Mouse (Mus musculus) MEL (cell line): ENCODE data around the gene Lexm. TPM values are rescaled to one million over a fixed set of nuclear protein-coding genes. Genes with fewer than 3 reads are reported as not detected.
A peak's percentile ranks its signal among the peaks of the same experiment; 100 is the strongest.

Source experiments
- DNase-seq: peaks from one replicate; pipeline ENCODE4 v3.0.0; 2011; ENCODE audit warnings: low read depth, low spot score
- H3K27ac ChIP-seq: 2 replicates; pipeline ENCODE4 v1.5.1; 2012; ENCODE audit warnings: low read depth, mild to moderate bottlenecking, control low read depth, low read length, moderate library complexity; ENCODE audit not compliant: control insufficient read depth
- H3K27me3 ChIP-seq, 2 experiments: fragments of 150-350 bp in 1 of 2; sonication (generic) in 1 of 2; 2 replicates each; pipeline ENCODE4 v1.6.1; 2012; ENCODE audit warnings: low read length in 2 of 2, mild to moderate bottlenecking in 2 of 2, improper control_type of control experiment in 1 of 2, moderate library complexity in 1 of 2; ENCODE audit not compliant: insufficient read depth in 2 of 2, control insufficient read depth in 1 of 2
- H3K36me3 ChIP-seq, 2 experiments: 2 replicates each; pipeline ENCODE4 v1.6.1; 2012 to 2014; ENCODE audit warnings: low read length in 2 of 2, improper control_type of control experiment in 1 of 2, inconsistent platforms in 1 of 2, mild to moderate bottlenecking in 1 of 2; ENCODE audit not compliant: insufficient read depth in 2 of 2, control insufficient read depth in 1 of 2
- H3K4me1 ChIP-seq, 2 experiments: fragments of 150-350 bp in 1 of 2; sonication (generic) in 1 of 2; 2 replicates each; pipeline ENCODE4 v1.6.1; 2012; ENCODE audit warnings: low read length in 2 of 2, improper control_type of control experiment in 1 of 2, mild to moderate bottlenecking in 1 of 2; ENCODE audit not compliant: insufficient read depth in 2 of 2, control insufficient read depth in 1 of 2
- H3K4me3 ChIP-seq, 2 experiments: fragments of 150-350 bp in 1 of 2; sonication (generic) in 1 of 2; 2 replicates each; pipeline ENCODE4 v1.5.1; 2012; ENCODE audit warnings: low read depth in 2 of 2, low read length in 2 of 2, mild to moderate bottlenecking in 2 of 2, moderate library complexity in 2 of 2, control low read depth in 1 of 2, improper control_type of control experiment in 1 of 2; ENCODE audit not compliant: control insufficient read depth in 1 of 2, insufficient read depth in 1 of 2
- H3K79me2 ChIP-seq: 2 replicates; pipeline ENCODE4 v1.6.1; 2012; ENCODE audit warnings: mild to moderate bottlenecking, low read length, moderate library complexity; ENCODE audit not compliant: control insufficient read depth, poor library complexity, insufficient read depth
- H3K9ac ChIP-seq: 2 replicates; pipeline ENCODE4 v1.6.1; 2012; ENCODE audit warnings: low read depth, mild to moderate bottlenecking, control low read depth, low read length, moderate library complexity; ENCODE audit not compliant: control insufficient read depth, poor library complexity, severe bottlenecking
- H3K9me3 ChIP-seq: fragments of 150-350 bp; sonication (generic); replicated peaks from 2 replicates; pipeline ENCODE4 v1.6.1; 2012; ENCODE audit warnings: mild to moderate bottlenecking, low read length, improper control_type of control experiment, moderate library complexity; ENCODE audit not compliant: insufficient read depth
- CHD1 ChIP-seq: IDR thresholded peaks from 2 replicates; pipeline ENCODE4 v1.6.1; 2012; ENCODE audit warnings: low read depth, mild to moderate bottlenecking, inconsistent platforms, low read length, improper control_type of control experiment
- CHD2 ChIP-seq: IDR thresholded peaks from 2 replicates; pipeline ENCODE4 v1.6.1; 2011; ENCODE audit warnings: low read length, improper control_type of control experiment
- E2F4 ChIP-seq: IDR thresholded peaks from 2 replicates; pipeline ENCODE4 v1.6.1; 2011; ENCODE audit warnings: low read depth, low read length, improper control_type of control experiment, borderline replicate concordance
- ELF1 ChIP-seq: IDR thresholded peaks from 2 replicates; pipeline ENCODE4 v1.6.1; 2014; ENCODE audit warnings: low read depth, mild to moderate bottlenecking, inconsistent platforms, low read length, improper control_type of control experiment, moderate library complexity
- ETS1 ChIP-seq: IDR thresholded peaks from 2 replicates; pipeline ENCODE4 v1.6.1; 2012; ENCODE audit warnings: low read depth, mild to moderate bottlenecking, inconsistent platforms, low read length, improper control_type of control experiment, moderate library complexity
- GABPA ChIP-seq: IDR thresholded peaks from 2 replicates; pipeline ENCODE4 v1.6.1; 2012; ENCODE audit warnings: low read depth, mild to moderate bottlenecking, inconsistent platforms, low read length, improper control_type of control experiment, moderate library complexity
- GATA1 ChIP-seq: IDR thresholded peaks from 2 replicates; pipeline ENCODE4 v1.6.1; 2011; ENCODE audit warnings: low read depth, low read length, improper control_type of control experiment
- HCFC1 ChIP-seq: IDR thresholded peaks from 2 replicates; pipeline ENCODE4 v1.6.1; 2012; ENCODE audit warnings: low read depth, mild to moderate bottlenecking, inconsistent platforms, low read length, improper control_type of control experiment, moderate library complexity
- KAT2A ChIP-seq: conservative IDR thresholded peaks from 2 replicates; pipeline ENCODE4 v1.6.1; 2012; ENCODE audit warnings: low read depth, low read length, improper control_type of control experiment, inconsistent platforms
- MAFK ChIP-seq: IDR thresholded peaks from 2 replicates; pipeline ENCODE4 v1.6.1; 2011; ENCODE audit warnings: low read depth, mild to moderate bottlenecking, low read length, improper control_type of control experiment, borderline replicate concordance
- MAX ChIP-seq: IDR thresholded peaks from 2 replicates; pipeline ENCODE4 v1.6.1; 2011; ENCODE audit warnings: low read length, improper control_type of control experiment
- MAZ ChIP-seq: IDR thresholded peaks from 2 replicates; pipeline ENCODE4 v1.6.1; 2012; ENCODE audit warnings: low read depth, mild to moderate bottlenecking, inconsistent platforms, low read length, improper control_type of control experiment
- MEF2A ChIP-seq: IDR thresholded peaks from 2 replicates; pipeline ENCODE4 v1.6.1; 2014; ENCODE audit warnings: low read depth, mild to moderate bottlenecking, inconsistent platforms, low read length, improper control_type of control experiment; ENCODE audit not compliant: poor library complexity, insufficient replicate concordance, severe bottlenecking; ENCODE audit errors: extremely low read depth
- NELFE ChIP-seq: IDR thresholded peaks from 2 replicates; pipeline ENCODE4 v1.6.1; 2011; ENCODE audit warnings: low read depth, low read length, improper control_type of control experiment
- NRF1 ChIP-seq: IDR thresholded peaks from 2 replicates; pipeline ENCODE4 v1.6.1; 2014; ENCODE audit warnings: low read depth, mild to moderate bottlenecking, inconsistent platforms, low read length, improper control_type of control experiment, moderate library complexity; ENCODE audit not compliant: poor library complexity, insufficient read depth, severe bottlenecking
- POLR2A ChIP-seq, 2 experiments: IDR thresholded peaks; 2 replicates each; pipeline ENCODE4 v1.6.1; 2011 to 2012; ENCODE audit warnings: low read length in 2 of 2, mild to moderate bottlenecking in 2 of 2, control low read depth in 1 of 2, improper control_type of control experiment in 1 of 2, low read depth in 1 of 2, moderate library complexity in 1 of 2; ENCODE audit not compliant: control insufficient read depth in 1 of 2, insufficient read depth in 1 of 2, poor library complexity in 1 of 2
- POLR2AphosphoS2 ChIP-seq: IDR thresholded peaks from 2 replicates; pipeline ENCODE4 v1.6.1; 2011; ENCODE audit warnings: low read length, improper control_type of control experiment
- RAD21 ChIP-seq: IDR thresholded peaks from 2 replicates; pipeline ENCODE4 v1.6.1; 2011; ENCODE audit warnings: mild to moderate bottlenecking, low read depth, low read length, improper control_type of control experiment
- SMC3 ChIP-seq: IDR thresholded peaks from 2 replicates; pipeline ENCODE4 v1.6.1; 2011; ENCODE audit warnings: low read depth, low read length, improper control_type of control experiment
- TBP ChIP-seq: IDR thresholded peaks from 2 replicates; pipeline ENCODE4 v1.8.0; 2011; ENCODE audit warnings: low read depth, low read length, improper control_type of control experiment
- UBTF ChIP-seq: IDR thresholded peaks from 2 replicates; pipeline ENCODE4 v1.6.1; 2012; ENCODE audit warnings: low read depth, mild to moderate bottlenecking, inconsistent platforms, low read length, improper control_type of control experiment, moderate library complexity, borderline replicate concordance; ENCODE audit not compliant: insufficient read depth
- USF1 ChIP-seq: IDR thresholded peaks from 2 replicates; pipeline ENCODE4 v1.6.1; 2014; ENCODE audit warnings: low read depth, mild to moderate bottlenecking, inconsistent platforms, low read length, improper control_type of control experiment, moderate library complexity
- USF2 ChIP-seq, 2 experiments: IDR thresholded peaks; 2 replicates each; pipeline ENCODE4 v1.6.1; 2011 to 2012; ENCODE audit warnings: improper control_type of control experiment in 2 of 2, low read length in 2 of 2, borderline replicate concordance in 1 of 2, inconsistent platforms in 1 of 2, low read depth in 1 of 2, mild to moderate bottlenecking in 1 of 2; ENCODE audit not compliant: insufficient read depth in 1 of 2
- ZC3H11A ChIP-seq: IDR thresholded peaks from 2 replicates; pipeline ENCODE4 v1.6.1; 2012; ENCODE audit warnings: low read depth, mild to moderate bottlenecking, inconsistent platforms, low read length, improper control_type of control experiment
- ZMIZ1 ChIP-seq: IDR thresholded peaks from 2 replicates; pipeline ENCODE4 v1.6.1; 2012; ENCODE audit warnings: low read depth, mild to moderate bottlenecking, inconsistent platforms, low read length, improper control_type of control experiment, moderate library complexity
- ZNF384 ChIP-seq: IDR thresholded peaks from 2 replicates; pipeline ENCODE4 v1.6.1; 2012; ENCODE audit warnings: low read depth, mild to moderate bottlenecking, inconsistent platforms, low read length, improper control_type of control experiment
- polyA plus RNA-seq, 2 experiments: library from polyadenylated mRNA; stranded (reverse) in 1 of 2; unstranded in 1 of 2; fragments of >175 nt in 1 of 2; fragments of >200 nt in 1 of 2; gene quantifications; 2 replicates each; pipeline versions ENCODE4 v1.2.1 to v1.2.4; 2012; ENCODE audit warnings: low replicate concordance in 2 of 2, low read depth in 1 of 2; ENCODE audit not compliant: insufficient read length in 2 of 2, insufficient read depth in 1 of 2, missing spikeins in 1 of 2
- total RNA-seq: library from RNA; depleted of rRNA; stranded (reverse); fragments of 300-350 nt; gene quantifications from 2 replicates; pipeline ENCODE4 v1.2.3, GENCODE M21; 2012

Lexm gene
- total and polyA plus RNA-seq, 3 experiments: 6.1 to 17.5 TPM; not detected in 1

GRCm38 (mm10) chr4:106615637-106616036, 1.4 kb downstream of the Lexm start (continued):
- 0 out of 2 replicates have a peak, but pooled peaks have one; percentile 3 for TF ChIP-seq MAZ

DNA sequence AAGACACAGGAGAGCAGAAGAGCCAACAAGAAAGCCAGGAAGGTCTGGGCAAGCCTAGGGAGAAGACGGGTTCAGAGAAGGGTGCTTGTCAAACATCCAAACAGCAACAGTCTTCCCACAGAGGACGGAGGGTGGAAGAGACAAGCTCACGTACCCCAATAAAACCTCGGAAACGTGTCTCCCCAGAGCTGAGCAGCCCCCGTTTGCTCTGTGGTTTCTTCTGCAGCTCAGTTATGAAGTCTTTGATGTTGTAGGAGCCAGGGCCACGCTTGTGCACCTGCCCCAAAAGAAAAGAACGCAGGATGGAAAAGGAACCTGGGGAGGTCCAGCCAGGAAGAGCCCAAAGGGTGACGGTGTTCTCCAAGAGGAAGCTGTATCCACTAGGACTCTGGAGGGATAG, 2.2 kb downstream of the Lexm start:
- Histone ChIP-seq H3K4me3 (peak overlapping the region; percentile 67 to 74), H3K9me3 (no peaks in the 10 kb centered on the region), H3K4me1 (peaks cover 0 to 7% of the 10 kb centered on the region in 2 experiments; a peak in 1 of 4 replicates), H3K36me3 (peaks cover 0 to 6% of the 10 kb centered on the region in 2 experiments; a peak in 2 of 4 replicates), H3K27ac (peak overlapping the region; percentile 75), H3K79me2 (peaks cover 10% of the 10 kb centered on the region), H3K27me3 (no peaks in the 10 kb centered on the region), H3K9ac (peak overlapping the region; percentile 69)
- TF ChIP-seq NELFE (0 out of 2 replicates have a peak, but pooled peaks have one; percentile 4), GABPA (no peak), POLR2A (IDR thresholded peaks at IDR 0.05; ENCODE audit: control insufficient read depth in 1 of 2, insufficient read depth in 1 of 2, low read depth in 1 of 2, low read length in 2 of 2, poor library complexity in 1 of 2) (0 out of 4 replicates have a peak, but pooled peaks of 1 of the 2 experiments have one; percentile 4), TBP (0 out of 2 replicates have a peak, but pooled peaks have one; percentile 2), USF1 (no peak), ETS1 (no peak)
- no peak for DNase-seq

DNA sequence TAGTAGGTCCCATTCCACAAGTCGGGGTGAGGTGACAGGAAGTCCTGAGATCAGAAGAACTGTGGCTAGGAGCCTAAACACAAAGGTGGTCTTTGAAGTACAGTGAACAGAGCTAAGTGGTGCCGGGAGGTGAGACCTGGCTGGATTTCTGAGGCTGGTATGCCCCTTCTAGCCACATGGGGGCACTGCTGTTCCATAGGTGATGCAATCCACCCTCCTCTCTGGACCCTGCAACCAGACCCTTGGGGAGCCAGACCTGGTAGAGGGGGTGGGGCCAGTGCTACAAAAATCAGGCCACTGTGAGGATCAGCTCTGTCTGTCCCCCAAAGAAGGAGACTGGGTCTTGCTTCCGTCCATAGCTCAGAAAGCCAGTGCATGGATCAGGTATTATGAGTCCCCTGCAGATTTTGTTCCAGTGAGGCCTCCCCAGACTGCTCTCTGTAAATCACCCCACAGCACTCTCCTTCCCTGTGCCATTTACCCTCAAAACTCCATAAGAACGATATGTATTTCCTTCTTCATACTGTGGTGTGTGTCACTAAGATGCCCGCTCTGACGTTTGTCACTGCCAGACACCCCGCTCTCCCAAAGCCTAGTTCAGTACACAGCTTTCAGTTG, 2.8 kb downstream of the Lexm start:
- H3K79me2 ChIP-seq: peaks cover 10% of the 10 kb centered on the region
- peak overlapping the region; percentile 69 for H3K9ac ChIP-seq
- peak; percentile 90 for DNase-seq
- H3K27ac ChIP-seq: peak overlapping the region; percentile 75
- peaks cover 0 to 7% of the 10 kb centered on the region in 2 experiments; a peak in 1 of 4 replicates for H3K4me1 ChIP-seq
- H3K27me3 ChIP-seq: no peaks in the 10 kb centered on the region
- no peaks in the 10 kb centered on the region for H3K9me3 ChIP-seq
- peaks cover 0 to 7% of the 10 kb centered on the region in 2 experiments; a peak in 2 of 4 replicates for H3K36me3 ChIP-seq
- peak overlapping the region; percentile 67 to 74 for H3K4me3 ChIP-seq
- 0 out of 2 replicates have a peak, but pooled peaks have one; percentile 5 for TF ChIP-seq NRF1
- TF ChIP-seq E2F4: no peak
- TF ChIP-seq POLR2A (IDR thresholded peaks at IDR 0.05; ENCODE audit: control insufficient read depth in 1 of 2, insufficient read depth in 1 of 2, low read depth in 1 of 2, low read length in 2 of 2, poor library complexity in 1 of 2): 0 out of 4 replicates have a peak, but pooled peaks of 1 of the 2 experiments have one; percentile 21
- no peak for TF ChIP-seq MAX
- TF ChIP-seq HCFC1: peak; percentile 51; the same call in 1 of the 2 replicates
- peak; percentile 0; the same call in 1 of the 2 replicates for TF ChIP-seq NELFE
- no peak for TF ChIP-seq USF2 (IDR thresholded peaks at IDR 0.05; ENCODE audit: borderline replicate concordance in 1 of 2, insufficient read depth in 1 of 2, low read depth in 1 of 2, low read length in 2 of 2)
- peak; percentile 84 for TF ChIP-seq RAD21
- TF ChIP-seq ELF1: no peak
- TF ChIP-seq USF1: no peak
- no peak; the same call in 1 of the 2 replicates for TF ChIP-seq MAFK
- TF ChIP-seq TBP: peak; percentile 31; the same call in 1 of the 2 replicates
- 0 out of 2 replicates have a peak, but pooled peaks have one; percentile 1 for TF ChIP-seq CHD1
- TF ChIP-seq ZMIZ1: no peak
- TF ChIP-seq ZNF384: no peak
- peak; percentile 64 for TF ChIP-seq SMC3
- TF ChIP-seq GABPA: no peak
- no peak for TF ChIP-seq MEF2A
- TF ChIP-seq ZC3H11A: peak; percentile 67
- no peak for TF ChIP-seq KAT2A
- no peak for TF ChIP-seq UBTF
- TF ChIP-seq POLR2AphosphoS2: 0 out of 2 replicates have a peak, but pooled peaks have one; percentile 35
- TF ChIP-seq GATA1: no peak
- TF ChIP-seq CHD2: no peak
